Mouse (Mus musculus): Measurements from ENCODE around the gene Tab1. TPM values are rescaled to one million over a fixed set of nuclear protein-coding genes. Genes with fewer than 3 reads are reported as not detected.

The Tab1 gene
- polyA plus RNA-seq, 1 experiment from 2014 or later = 41.1 TPM

DNA sequence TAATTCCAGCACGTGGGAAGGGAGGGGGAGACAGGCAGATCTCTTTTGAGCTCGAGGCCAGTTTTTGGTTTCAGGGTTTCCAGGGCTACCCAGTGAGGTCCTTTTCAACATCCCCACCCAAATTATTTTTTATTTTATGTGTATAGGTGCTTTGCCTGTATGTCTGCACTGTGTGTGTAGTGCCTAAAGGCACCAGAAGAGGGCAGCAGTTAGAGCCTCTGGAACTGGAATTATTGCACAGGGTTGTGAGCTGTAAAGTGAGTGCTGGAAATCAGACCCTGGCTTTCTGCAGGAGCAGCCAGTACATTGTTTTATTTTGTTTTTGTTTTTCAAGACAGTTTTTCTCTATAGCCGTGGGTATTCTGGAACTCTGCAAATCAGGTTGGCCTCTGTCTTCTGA is 9.2 kb downstream of the Tab1 start:
- WGBS = 97% methylated on average over 3 of the region's 3 CpGs
- peaks cover 24% of the 10 kb centered on the region for H3K4me1 ChIP-seq (replicated peaks)
- H3K27ac ChIP-seq = no peak overlapping the region
- H3K9me3 ChIP-seq = no peaks in the 10 kb centered on the region
- H3K4me2 ChIP-seq (replicated peaks) = no peak overlapping the region
- H3K9ac ChIP-seq (replicated peaks) = no peak overlapping the region
- no peak overlapping the region for H3K4me3 ChIP-seq (replicated peaks)
- H3K36me3 ChIP-seq = peaks cover 33% of the 10 kb centered on the region
- H3K27me3 ChIP-seq = no peaks in the 10 kb centered on the region
- no peak for ATAC-seq

DNA sequence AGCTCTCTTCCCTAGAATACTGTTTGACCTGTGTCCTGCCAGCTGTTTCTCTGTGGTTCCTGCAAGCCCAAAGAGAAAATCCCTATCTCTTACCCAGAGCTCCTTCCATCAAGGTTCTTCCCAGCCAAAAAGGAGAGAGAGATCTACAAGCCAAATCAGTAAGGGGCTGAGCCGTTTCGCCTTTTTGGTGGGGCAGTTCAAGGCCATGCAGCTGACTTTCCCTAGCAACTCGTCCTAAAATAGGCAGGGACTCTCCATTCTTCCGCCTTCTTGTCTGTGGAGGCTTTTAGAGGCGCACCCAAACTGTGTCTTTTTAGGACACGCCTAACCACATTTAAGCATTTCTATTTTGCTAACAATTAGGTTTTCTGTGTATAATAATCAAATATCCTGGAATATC is 10.8 kb downstream of the Tab1 start:
- no peaks in the 10 kb centered on the region for H3K9me3 ChIP-seq
- H3K4me1 ChIP-seq (replicated peaks) = peaks cover 16% of the 10 kb centered on the region
- no peak overlapping the region for H3K9ac ChIP-seq (replicated peaks)

GRCm38 (mm10) chr15:80145397-80145796 is 12.5 kb downstream of the Tab1 start:
- ATAC-seq = no peak
- Histone ChIP-seq H3K9me3 (no peaks in the 10 kb centered on the region), H3K9ac (replicated peaks) (no peak overlapping the region), H3K4me3 (replicated peaks) (no peak overlapping the region), H3K27ac (no peak overlapping the region), H3K4me1 (replicated peaks) (peaks cover 16% of the 10 kb centered on the region), H3K27me3 (no peaks in the 10 kb centered on the region), H3K4me2 (replicated peaks) (no peak overlapping the region), H3K36me3 (peaks cover 50% of the 10 kb centered on the region)
- WGBS = 96% methylated on average over 5 of the region's 5 CpGs

More for the DNA sequence above, 10.8 kb downstream of the Tab1 start:
- Histone ChIP-seq H3K4me3 (replicated peaks) (no peak overlapping the region), H3K27ac (no peak overlapping the region), H3K4me2 (replicated peaks) (no peak overlapping the region), H3K27me3 (no peaks in the 10 kb centered on the region), H3K36me3 (peaks cover 37% of the 10 kb centered on the region)
- no peak for ATAC-seq
- WGBS = 93% methylated on average over 6 of the region's 6 CpGs

DNA sequence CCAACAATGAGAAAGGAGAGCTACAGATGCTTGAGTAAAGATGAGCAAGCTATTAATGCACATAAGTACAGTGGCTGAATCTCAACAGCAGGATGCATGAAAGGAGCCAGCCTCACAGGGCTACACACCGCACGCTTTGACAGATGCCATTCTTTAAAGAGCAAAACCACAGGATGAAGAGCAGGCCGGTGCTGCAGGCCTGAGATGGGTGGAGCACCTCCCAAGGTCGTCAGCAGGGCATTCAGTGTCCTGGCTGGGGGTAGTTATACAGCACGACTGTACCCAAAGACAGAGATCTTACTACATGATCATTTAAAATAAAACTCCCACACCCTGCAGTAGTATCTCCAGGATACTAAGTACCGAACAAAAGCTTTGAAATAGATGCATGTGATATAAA is 13.2 kb downstream of the Tab1 start:
- H3K4me2 ChIP-seq (replicated peaks) = no peak overlapping the region
- H3K36me3 ChIP-seq = peaks cover 51% of the 10 kb centered on the region
- WGBS = 64% methylated on average over 6 of the region's 6 CpGs
- no peak for ATAC-seq
- H3K27ac ChIP-seq = peak overlapping the region; percentile 32; the same call in 1 of the 2 replicates
- peaks cover 16% of the 10 kb centered on the region for H3K4me1 ChIP-seq (replicated peaks)
- H3K9me3 ChIP-seq = no peaks in the 10 kb centered on the region
- H3K4me3 ChIP-seq (replicated peaks) = no peak overlapping the region
- no peaks in the 10 kb centered on the region for H3K27me3 ChIP-seq
- H3K9ac ChIP-seq (replicated peaks) = no peak overlapping the region

GRCm38 (mm10) chr15:80147090-80147489 is 14.2 kb downstream of the Tab1 start:
- no peaks in the 10 kb centered on the region for H3K9me3 ChIP-seq
- H3K4me3 ChIP-seq (replicated peaks) = no peak overlapping the region
- peaks cover 50% of the 10 kb centered on the region for H3K36me3 ChIP-seq
- no peaks in the 10 kb centered on the region for H3K27me3 ChIP-seq
- 72% methylated on average over 14 of the region's 14 CpGs for WGBS
- ATAC-seq = no peak
- H3K4me2 ChIP-seq (replicated peaks) = no peak overlapping the region
- peaks cover 16% of the 10 kb centered on the region for H3K4me1 ChIP-seq (replicated peaks)
- 0 out of 2 replicates have a peak overlapping the region, but pooled peaks have one; percentile 19 for H3K27ac ChIP-seq
- H3K9ac ChIP-seq (replicated peaks) = 0 out of 2 replicates have a peak overlapping the region, but pooled peaks have one; percentile 6

GRCm38 (mm10) chr15:80147511-80147910 is 14.6 kb downstream of the Tab1 start:
- Histone ChIP-seq H3K27ac (0 out of 2 replicates have a peak overlapping the region, but pooled peaks have one; percentile 19), H3K36me3 (peaks cover 52% of the 10 kb centered on the region)
- ATAC-seq = no peak

DNA sequence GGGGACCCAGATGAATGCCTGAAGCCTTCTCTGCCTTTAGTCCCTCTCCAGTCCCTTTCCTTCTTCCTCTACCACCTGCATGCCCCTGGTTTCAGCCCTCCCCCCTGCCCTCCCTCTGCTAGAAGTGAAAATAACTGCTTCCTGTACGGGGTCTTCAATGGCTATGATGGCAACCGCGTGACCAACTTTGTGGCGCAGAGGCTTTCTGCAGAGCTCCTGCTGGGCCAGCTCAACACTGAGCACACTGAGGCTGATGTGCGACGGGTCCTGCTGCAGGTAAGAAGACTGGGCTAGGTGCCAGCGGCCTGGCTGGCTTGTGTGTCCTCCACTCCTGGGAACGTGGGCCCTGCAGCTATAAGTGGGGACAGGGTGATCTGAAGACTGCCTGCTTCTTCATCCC is 15.6 kb downstream of the Tab1 start:
- no peak overlapping the region for H3K4me3 ChIP-seq (replicated peaks)
- no peak overlapping the region for H3K9ac ChIP-seq (replicated peaks)
- H3K9me3 ChIP-seq = no peaks in the 10 kb centered on the region
- 89% methylated on average over 8 of the region's 8 CpGs for WGBS
- H3K4me1 ChIP-seq (replicated peaks) = peaks cover 16% of the 10 kb centered on the region
- peaks cover 57% of the 10 kb centered on the region for H3K36me3 ChIP-seq
- H3K27ac ChIP-seq = no peak overlapping the region
- no peak overlapping the region for H3K4me2 ChIP-seq (replicated peaks)
- H3K27me3 ChIP-seq = no peaks in the 10 kb centered on the region
- no peak for ATAC-seq

More at GRCm38 (mm10) chr15:80147511-80147910, 14.6 kb downstream of the Tab1 start:
- no peak overlapping the region for H3K4me2 ChIP-seq (replicated peaks)
- H3K9me3 ChIP-seq = no peaks in the 10 kb centered on the region
- WGBS = 69% methylated on average over 5 of the region's 5 CpGs
- H3K27me3 ChIP-seq = no peaks in the 10 kb centered on the region
- peaks cover 16% of the 10 kb centered on the region for H3K4me1 ChIP-seq (replicated peaks)
- no peak overlapping the region for H3K9ac ChIP-seq (replicated peaks)
- H3K4me3 ChIP-seq (replicated peaks) = no peak overlapping the region

DNA sequence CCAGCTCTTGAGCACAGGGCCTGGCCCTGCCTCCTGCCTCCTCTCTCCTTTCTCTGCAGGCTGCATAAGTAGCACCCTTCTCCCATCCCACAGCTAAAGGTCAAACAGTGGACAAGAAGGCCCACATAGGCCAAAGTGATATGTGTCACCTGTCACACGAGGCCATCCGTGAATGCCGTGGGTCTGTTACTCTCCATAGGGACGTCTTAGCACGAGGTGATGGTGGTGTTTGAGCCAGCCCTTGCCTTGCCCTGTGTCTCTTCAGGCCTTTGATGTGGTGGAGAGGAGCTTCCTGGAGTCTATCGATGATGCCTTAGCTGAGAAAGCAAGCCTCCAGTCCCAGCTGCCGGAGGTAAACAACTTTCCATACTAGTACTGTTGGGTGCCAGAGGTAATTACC is 16.6 kb downstream of the Tab1 start:
- H3K9ac ChIP-seq (replicated peaks) = no peak overlapping the region
- WGBS = 95% methylated on average over 7 of the region's 7 CpGs
- H3K4me3 ChIP-seq (replicated peaks) = no peak overlapping the region
- H3K27ac ChIP-seq = no peak overlapping the region
- no peak for ATAC-seq
- peaks cover 16% of the 10 kb centered on the region for H3K4me1 ChIP-seq (replicated peaks)
- no peak overlapping the region for H3K4me2 ChIP-seq (replicated peaks)
- H3K9me3 ChIP-seq = no peaks in the 10 kb centered on the region
- peaks cover 64% of the 10 kb centered on the region for H3K36me3 ChIP-seq
- H3K27me3 ChIP-seq = no peaks in the 10 kb centered on the region

GRCm38 (mm10) chr15:80152663-80153062 is 19.7 kb downstream of the Tab1 start:
- Histone ChIP-seq H3K4me3 (replicated peaks) (no peak overlapping the region), H3K9me3 (no peaks in the 10 kb centered on the region), H3K4me2 (replicated peaks) (no peak overlapping the region)

GRCm38 (mm10) chr15:80153757-80154156 is 20.8 kb downstream of the Tab1 start:
- no peak for ATAC-seq
- Histone ChIP-seq H3K27ac (no peak overlapping the region), H3K36me3 (peaks cover 99% of the 10 kb centered on the region), H3K9ac (replicated peaks) (no peak overlapping the region), H3K9me3 (no peaks in the 10 kb centered on the region), H3K4me1 (replicated peaks) (no peaks in the 10 kb centered on the region), H3K27me3 (no peaks in the 10 kb centered on the region), H3K4me3 (replicated peaks) (no peak overlapping the region), H3K4me2 (replicated peaks) (no peak overlapping the region)
- 76% methylated on average over 11 of the region's 11 CpGs for WGBS

More at GRCm38 (mm10) chr15:80152663-80153062, 19.7 kb downstream of the Tab1 start:
- no peak overlapping the region for H3K9ac ChIP-seq (replicated peaks)
- H3K27me3 ChIP-seq = no peaks in the 10 kb centered on the region
- H3K36me3 ChIP-seq = peaks cover 95% of the 10 kb centered on the region
- ATAC-seq = no peak
- H3K4me1 ChIP-seq (replicated peaks) = no peaks in the 10 kb centered on the region
- no peak overlapping the region for H3K27ac ChIP-seq
- 93% methylated on average over 10 of the region's 10 CpGs for WGBS

DNA sequence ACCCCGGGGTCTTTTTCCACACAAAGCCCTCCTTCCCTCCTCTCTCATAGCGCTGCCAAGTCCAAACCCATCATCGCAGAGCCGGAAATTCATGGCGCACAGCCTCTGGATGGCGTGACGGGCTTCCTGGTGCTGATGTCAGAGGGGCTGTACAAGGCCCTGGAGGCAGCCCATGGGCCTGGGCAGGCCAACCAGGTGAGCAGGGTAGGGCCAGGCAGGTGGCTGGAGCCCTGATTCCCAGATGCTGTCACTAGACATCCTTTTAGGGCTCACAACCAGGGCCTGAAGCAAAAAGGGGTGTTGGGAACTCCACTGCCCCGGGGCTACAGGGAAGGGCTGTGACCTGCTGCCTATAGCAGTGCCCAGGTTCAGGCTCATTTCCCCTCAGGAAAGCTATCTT is 22.8 kb downstream of the Tab1 start:
- ATAC-seq = no peak
- 93% methylated on average over 8 of the region's 8 CpGs for WGBS
- no peaks in the 10 kb centered on the region for H3K9me3 ChIP-seq
- no peak overlapping the region for H3K9ac ChIP-seq (replicated peaks)
- no peaks in the 10 kb centered on the region for H3K4me1 ChIP-seq (replicated peaks)
- H3K4me3 ChIP-seq (replicated peaks) = no peak overlapping the region
- H3K4me2 ChIP-seq (replicated peaks) = no peak overlapping the region
- H3K27ac ChIP-seq = no peak overlapping the region
- peaks cover 99% of the 10 kb centered on the region for H3K36me3 ChIP-seq
- no peaks in the 10 kb centered on the region for H3K27me3 ChIP-seq

DNA sequence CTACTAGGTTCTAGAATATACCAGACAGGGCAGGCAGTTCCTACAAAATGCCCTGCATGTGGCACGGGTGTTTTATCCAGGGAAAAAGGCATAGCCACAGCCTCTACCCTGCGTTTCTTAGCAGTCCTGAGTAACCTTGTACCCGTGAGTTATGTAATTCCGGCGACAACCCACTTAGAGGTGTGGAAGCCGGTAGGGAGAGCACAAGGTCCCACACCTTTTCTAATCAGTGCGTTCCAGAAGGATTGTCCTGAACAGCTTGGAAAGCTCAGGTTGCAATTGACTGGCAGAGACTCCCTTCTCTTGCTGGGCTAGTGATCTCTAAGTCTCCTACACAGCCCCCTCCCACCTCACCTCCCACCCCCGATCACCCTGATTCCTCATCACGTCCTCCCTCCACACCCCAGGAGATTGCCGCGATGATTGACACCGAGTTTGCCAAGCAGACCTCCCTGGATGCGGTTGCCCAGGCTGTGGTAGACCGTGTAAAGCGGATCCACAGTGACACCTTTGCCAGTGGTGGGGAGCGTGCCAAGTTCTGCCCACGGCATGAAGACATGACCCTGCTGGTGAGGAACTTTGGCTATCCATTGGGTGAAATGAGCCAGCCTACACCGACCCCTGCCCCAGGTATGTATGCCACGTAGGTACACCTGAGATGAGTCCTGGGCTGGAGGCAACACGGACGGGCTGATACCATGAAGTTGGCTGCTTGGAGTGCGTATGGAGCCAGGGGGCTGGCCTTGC is 24.4 kb downstream of the Tab1 start:
- no peak for ATAC-seq
- Histone ChIP-seq H3K4me3 (replicated peaks) (no peak overlapping the region), H3K9ac (replicated peaks) (no peak overlapping the region), H3K27ac (no peak overlapping the region), H3K9me3 (no peaks in the 10 kb centered on the region), H3K36me3 (peaks cover 100% of the 10 kb centered on the region), H3K4me1 (replicated peaks) (no peaks in the 10 kb centered on the region), H3K4me2 (replicated peaks) (no peak overlapping the region), H3K27me3 (no peaks in the 10 kb centered on the region)
- WGBS = 94% methylated on average over 22 of the region's 22 CpGs
